Mouse (Mus musculus): Measurements from ENCODE around the gene Nav2. TPM values are rescaled to one million over a fixed set of nuclear protein-coding genes. Genes with fewer than 3 reads are reported as not detected.

Gene Nav2
- polyA plus RNA-seq, 1 experiment from 2014 or later: 5.8 TPM

GRCm38 (mm10) chr7:49632391-49632790 lies 723.9 kb downstream of the Nav2 start:
- 5% methylated on average over 24 of the region's 24 CpGs for WGBS
- ATAC-seq: no peak

GRCm38 (mm10) chr7:49633375-49633956 lies 725.0 kb downstream of the Nav2 start:
- TF ChIP-seq CTCF (IDR thresholded peaks at IDR 0.05; ENCODE audit: low read depth): no peak
- ATAC-seq: no peak
- H3K4me3 ChIP-seq (ENCODE audit: low read depth, low read length): peak overlapping the region; percentile 33
- H3K4me1 ChIP-seq (replicated peaks; ENCODE audit: control insufficient read depth, insufficient read depth, low read length): no peaks in the 10 kb centered on the region
- WGBS: under 1% methylated on average over 33 of the region's 33 CpGs
- no peak overlapping the region for H3K9ac ChIP-seq (ENCODE audit: low read depth, low read length)
- peaks cover 80% of the 10 kb centered on the region for H3K27me3 ChIP-seq (replicated peaks; ENCODE audit: control insufficient read depth, insufficient read depth, low read length)
- no peaks in the 10 kb centered on the region for H3K36me3 ChIP-seq (ENCODE audit: control insufficient read depth, insufficient read depth)
- no peak overlapping the region for H3K27ac ChIP-seq (ENCODE audit: low read depth, low read length)
- no peaks in the 10 kb centered on the region for H3K9me3 ChIP-seq (ENCODE audit: control insufficient read depth)
- peak overlapping the region; percentile 62 for H3K4me2 ChIP-seq (replicated peaks; ENCODE audit: low read depth)

More at GRCm38 (mm10) chr7:49632391-49632790, 723.9 kb downstream of the Nav2 start:
- no peak overlapping the region for H3K9ac ChIP-seq (ENCODE audit: low read depth, low read length)
- H3K4me2 ChIP-seq (replicated peaks; ENCODE audit: low read depth): no peak overlapping the region
- H3K36me3 ChIP-seq (ENCODE audit: control insufficient read depth, insufficient read depth): no peaks in the 10 kb centered on the region
- H3K27me3 ChIP-seq (replicated peaks; ENCODE audit: control insufficient read depth, insufficient read depth, low read length): peaks cover 75% of the 10 kb centered on the region
- TF ChIP-seq CTCF (IDR thresholded peaks at IDR 0.05; ENCODE audit: low read depth): no peak
- H3K4me1 ChIP-seq (replicated peaks; ENCODE audit: control insufficient read depth, insufficient read depth, low read length): no peaks in the 10 kb centered on the region
- 0 out of 2 replicates have a peak overlapping the region, but pooled peaks have one; percentile 3 for H3K4me3 ChIP-seq (ENCODE audit: low read depth, low read length)
- H3K9me3 ChIP-seq (ENCODE audit: control insufficient read depth): no peaks in the 10 kb centered on the region
- no peak overlapping the region for H3K27ac ChIP-seq (ENCODE audit: low read depth, low read length)

- Histone ChIP-seq H3K4me2 (replicated peaks; ENCODE audit: low read depth) (peak overlapping the region; percentile 62), H3K27me3 (replicated peaks; ENCODE audit: control insufficient read depth, insufficient read depth, low read length) (peaks cover 85% of the 10 kb centered on the region), H3K27ac (ENCODE audit: low read depth, low read length) (no peak overlapping the region), H3K4me1 (replicated peaks; ENCODE audit: control insufficient read depth, insufficient read depth, low read length) (no peaks in the 10 kb centered on the region), H3K4me3 (ENCODE audit: low read depth, low read length) (peak overlapping the region; percentile 33), H3K9ac (ENCODE audit: low read depth, low read length) (no peak overlapping the region), H3K36me3 (ENCODE audit: control insufficient read depth, insufficient read depth) (no peaks in the 10 kb centered on the region), H3K9me3 (ENCODE audit: control insufficient read depth) (no peaks in the 10 kb centered on the region)
- TF ChIP-seq CTCF (IDR thresholded peaks at IDR 0.05; ENCODE audit: low read depth): no peak
- 1% methylated on average over 26 of the region's 26 CpGs for WGBS
- ATAC-seq: no peak
Observed at GRCm38 (mm10) chr7:49634291-49635073, 726.0 kb downstream of the Nav2 start.

GRCm38 (mm10) chr7:49635074-49635621 lies 726.6 kb downstream of the Nav2 start:
- Histone ChIP-seq H3K4me2 (replicated peaks; ENCODE audit: low read depth) (peak overlapping the region; percentile 62; the same call in 1 of the 2 replicates), H3K36me3 (ENCODE audit: control insufficient read depth, insufficient read depth) (no peaks in the 10 kb centered on the region), H3K9me3 (ENCODE audit: control insufficient read depth) (no peaks in the 10 kb centered on the region), H3K4me3 (ENCODE audit: low read depth, low read length) (peak overlapping the region; percentile 33; the same call in 1 of the 2 replicates), H3K27ac (ENCODE audit: low read depth, low read length) (no peak overlapping the region), H3K4me1 (replicated peaks; ENCODE audit: control insufficient read depth, insufficient read depth, low read length) (no peaks in the 10 kb centered on the region), H3K27me3 (replicated peaks; ENCODE audit: control insufficient read depth, insufficient read depth, low read length) (peaks cover 91% of the 10 kb centered on the region), H3K9ac (ENCODE audit: low read depth, low read length) (no peak overlapping the region)
- no peak for ATAC-seq
- TF ChIP-seq CTCF (IDR thresholded peaks at IDR 0.05; ENCODE audit: low read depth): no peak
- WGBS: 2% methylated on average over 35 of the region's 35 CpGs

- no peaks in the 10 kb centered on the region for H3K9me3 ChIP-seq (ENCODE audit: control insufficient read depth)
- H3K36me3 ChIP-seq (ENCODE audit: control insufficient read depth, insufficient read depth): no peaks in the 10 kb centered on the region
- H3K4me1 ChIP-seq (replicated peaks; ENCODE audit: control insufficient read depth, insufficient read depth, low read length): no peaks in the 10 kb centered on the region
- TF ChIP-seq CTCF (IDR thresholded peaks at IDR 0.05; ENCODE audit: low read depth): no peak
- H3K27ac ChIP-seq (ENCODE audit: low read depth, low read length): no peak overlapping the region
- ATAC-seq: no peak
- H3K27me3 ChIP-seq (replicated peaks; ENCODE audit: control insufficient read depth, insufficient read depth, low read length): peaks cover 91% of the 10 kb centered on the region
- H3K4me2 ChIP-seq (replicated peaks; ENCODE audit: low read depth): no peak overlapping the region
- 1% methylated on average over 22 of the region's 22 CpGs for WGBS
- H3K9ac ChIP-seq (ENCODE audit: low read depth, low read length): no peak overlapping the region
- no peak overlapping the region for H3K4me3 ChIP-seq (ENCODE audit: low read depth, low read length)
Observed at GRCm38 (mm10) chr7:49635971-49636370, 727.5 kb downstream of the Nav2 start.

- H3K27me3 ChIP-seq (replicated peaks; ENCODE audit: control insufficient read depth, insufficient read depth, low read length): peaks cover 89% of the 10 kb centered on the region
- H3K4me3 ChIP-seq (ENCODE audit: low read depth, low read length): no peak within 1 kb of the TSS
- no peak for ATAC-seq
- H3K4me2 ChIP-seq (replicated peaks; ENCODE audit: low read depth): no peak within 1 kb of the TSS
- H3K4me1 ChIP-seq (replicated peaks; ENCODE audit: control insufficient read depth, insufficient read depth, low read length): no peaks in the 10 kb centered on the region
- no peaks in the 10 kb centered on the region for H3K9me3 ChIP-seq (ENCODE audit: control insufficient read depth)
- 2% methylated on average over 27 of the region's 33 CpGs for WGBS
- H3K9ac ChIP-seq (ENCODE audit: low read depth, low read length): no peak within 1 kb of the TSS
- TF ChIP-seq CTCF (IDR thresholded peaks at IDR 0.05; ENCODE audit: low read depth): no peak
- no peaks in the 10 kb centered on the region for H3K36me3 ChIP-seq (ENCODE audit: control insufficient read depth, insufficient read depth)
- no peak within 1 kb of the TSS for H3K27ac ChIP-seq (ENCODE audit: low read depth, low read length)
Observed at GRCm38 (mm10) chr7:49636491-49637115, 728.1 kb downstream of the Nav2 start, which contains the start of gene Dbx1. Gene Dbx1 (minus strand): TSS chr7:49636849.

Data from intestine, postnatal 0 days (tissue).